Mouse (Mus musculus): ENCODE measurements around the gene Olfr222.

GRCm38 (mm10) chr11:59530870-59531535, 45.0 kb downstream of the Olfr222 start:
- TF ChIP-seq ZNF384 (IDR thresholded peaks at IDR 0.05; ENCODE audit: low read depth, low read length) (no peak), HCFC1 (IDR thresholded peaks at IDR 0.05; ENCODE audit: borderline replicate concordance, insufficient read depth, low read length) (no peak), ZC3H11A (IDR thresholded peaks at IDR 0.05; ENCODE audit: borderline replicate concordance, low read depth, low read length) (no peak), MAFK (IDR thresholded peaks at IDR 0.05; ENCODE audit: insufficient read depth, low read depth, low read length) (no peak), CHD2 (IDR thresholded peaks at IDR 0.05; ENCODE audit: low read depth, low read length) (no peak)
